Mouse (Mus musculus) bone marrow macrophage, adult 2 months (primary cell): ENCODE measurements around the gene Ewsr1.

Source experiments
- CTCF ChIP-seq: IDR thresholded peaks from 2 replicates; pipeline ENCODE4 v1.5.1; 2012; ENCODE audit warnings: low read depth, mild to moderate bottlenecking, low read length, moderate library complexity
- POLR2A ChIP-seq: IDR thresholded peaks from 2 replicates; pipeline ENCODE4 v1.6.1; 2012; ENCODE audit warnings: mild to moderate bottlenecking, low read depth, low read length, borderline replicate concordance

DNA sequence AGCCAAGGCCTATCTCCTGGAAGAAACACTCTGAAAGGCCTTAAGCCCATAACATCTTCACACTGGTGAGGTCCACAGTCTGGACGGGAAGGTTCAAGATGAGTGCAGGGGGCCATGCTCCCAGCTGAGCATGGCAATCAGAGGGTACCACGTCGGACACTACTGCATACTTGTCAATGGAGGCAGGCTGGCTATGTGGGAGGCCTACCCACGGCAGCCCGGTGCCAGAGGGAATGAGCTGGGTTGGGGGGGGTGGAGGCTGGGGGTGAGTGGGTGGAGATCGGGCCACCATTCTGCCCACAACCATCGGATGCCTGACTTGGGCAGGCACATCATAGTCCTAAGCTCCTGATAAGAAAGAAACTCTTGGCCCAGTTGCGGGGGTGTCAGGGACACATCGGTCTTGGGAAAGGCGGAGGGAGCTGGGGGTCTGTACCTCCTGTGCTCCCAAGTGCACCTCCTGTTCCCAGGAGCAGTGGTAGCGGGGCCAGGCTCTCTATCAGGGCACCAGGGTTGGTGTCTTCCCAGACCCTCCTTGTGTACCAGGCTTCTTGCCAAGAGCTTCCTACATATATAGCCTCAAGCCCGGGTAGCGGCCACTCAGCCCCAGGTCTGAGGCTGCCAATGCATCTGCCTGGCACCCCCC is 36.1 kb downstream of the Ewsr1 start:
- TF ChIP-seq CTCF (no peak), POLR2A (no peak)
